Mouse (Mus musculus): ENCODE data around the gene Neurog3.

Gene Neurog3

GRCm38 (mm10) chr10:62132691-62133281, at the start of gene Neurog3:
Gene Neurog3, plus strand, starts transcription at chr10:62133090.
- no peak for DNase-seq

DNA sequence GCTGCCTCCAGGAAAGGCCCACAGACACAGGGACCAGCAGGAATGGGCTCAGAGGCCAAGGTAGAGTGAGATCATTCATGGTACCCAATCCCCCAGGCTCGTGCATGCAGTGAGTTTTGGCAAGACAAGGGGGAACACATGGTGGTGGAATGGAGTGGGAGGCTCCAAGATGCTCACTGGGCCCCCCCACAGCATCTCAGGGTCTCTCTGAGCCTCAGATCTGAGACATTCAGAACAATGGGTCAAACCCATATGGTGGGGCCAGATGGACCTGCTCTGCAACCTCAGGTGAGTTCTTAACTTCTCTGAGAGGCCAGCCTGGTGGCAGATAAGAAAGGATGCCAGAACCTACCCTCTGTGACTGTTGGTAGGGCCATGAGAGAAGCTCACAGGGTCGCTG, 46.8 kb upstream of the Neurog3 start:
- no peak for DNase-seq

- DNase-seq: no peak
Measured at GRCm38 (mm10) chr10:62086826-62087225, 46.1 kb upstream of the Neurog3 start.

- no peak for DNase-seq
Measured at GRCm38 (mm10) chr10:62088411-62088810, 44.5 kb upstream of the Neurog3 start.

DNA sequence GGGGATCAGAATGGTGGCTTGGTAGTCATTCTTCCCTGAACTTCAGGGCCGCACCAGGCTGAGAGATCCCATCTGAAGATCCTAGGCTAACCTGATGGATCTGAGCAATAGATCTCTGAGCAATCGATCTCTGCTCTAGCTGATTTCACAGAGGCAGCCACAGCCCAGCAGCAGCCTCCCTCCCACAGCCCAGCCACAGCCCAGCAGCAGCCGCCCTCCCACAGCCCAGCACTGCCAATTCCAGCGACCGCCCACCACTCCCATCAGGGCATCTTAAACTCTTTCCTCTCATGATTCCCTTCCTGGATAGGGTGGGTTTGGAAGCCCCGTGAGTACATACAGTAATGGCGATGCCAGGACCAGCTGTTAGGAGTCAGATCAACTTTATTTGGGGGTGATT, 43.8 kb upstream of the Neurog3 start:
- DNase-seq: no peak

DNA sequence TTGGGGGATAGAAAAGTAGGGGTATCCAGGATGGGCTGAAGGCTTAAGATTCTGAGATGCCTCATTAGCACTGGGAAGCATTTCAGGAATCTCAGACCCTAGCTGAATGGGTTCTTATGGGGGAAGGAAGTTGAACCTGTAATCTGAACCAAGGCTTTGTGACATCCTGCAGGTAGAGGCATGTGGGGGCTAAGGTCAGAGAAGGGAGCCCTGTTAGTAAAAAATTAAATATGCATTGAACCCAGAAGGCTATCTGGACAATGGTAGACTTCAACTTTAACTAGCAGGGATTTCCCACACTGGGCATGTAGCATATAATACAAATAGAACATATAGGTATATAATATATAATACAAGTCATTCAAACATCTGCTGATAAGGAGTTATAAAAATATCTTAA, 43.4 kb upstream of the Neurog3 start:
- DNase-seq: peak in 1 of 2 experiments; percentile 42

DNA sequence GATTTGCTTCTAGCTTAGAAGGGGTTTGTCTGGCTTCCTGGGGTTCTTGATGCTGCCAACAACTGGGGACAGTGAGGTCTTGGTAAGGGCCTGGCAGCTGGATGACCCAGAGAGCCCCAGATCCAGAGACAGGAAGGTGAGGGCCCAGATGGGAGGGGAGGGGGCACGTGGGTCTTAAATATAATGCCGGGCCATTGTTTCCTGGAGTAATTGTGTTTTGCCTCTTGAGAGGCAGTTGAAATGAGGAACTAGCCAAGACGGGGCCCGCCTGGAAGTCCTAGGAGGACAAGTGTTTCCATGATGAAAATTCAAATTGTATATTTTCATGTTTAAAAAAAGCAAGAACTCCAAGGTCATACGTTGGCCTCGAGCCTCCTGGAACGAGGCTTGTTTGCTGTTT, 39.0 kb upstream of the Neurog3 start:
- DNase-seq: no peak

DNA sequence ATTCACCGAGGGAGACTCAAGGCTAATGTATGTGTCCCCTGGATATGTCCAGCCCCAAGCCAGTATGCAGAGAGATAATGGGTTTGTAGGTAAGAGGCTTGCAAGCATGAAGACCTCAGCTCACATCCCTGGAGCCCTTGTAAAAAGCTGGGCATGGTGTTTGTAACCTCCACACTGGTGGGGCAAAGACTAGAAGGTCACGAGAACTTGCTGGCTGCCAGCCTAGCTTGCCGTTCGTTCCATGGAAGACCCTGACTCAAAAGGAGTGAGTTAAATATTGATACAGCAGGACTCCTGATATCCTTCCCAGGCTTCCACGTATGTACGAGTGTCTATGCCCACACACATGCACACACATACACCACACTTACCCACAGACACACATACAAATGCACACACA, 38.5 kb upstream of the Neurog3 start:
- DNase-seq: peak; percentile 26 to 34

DNA sequence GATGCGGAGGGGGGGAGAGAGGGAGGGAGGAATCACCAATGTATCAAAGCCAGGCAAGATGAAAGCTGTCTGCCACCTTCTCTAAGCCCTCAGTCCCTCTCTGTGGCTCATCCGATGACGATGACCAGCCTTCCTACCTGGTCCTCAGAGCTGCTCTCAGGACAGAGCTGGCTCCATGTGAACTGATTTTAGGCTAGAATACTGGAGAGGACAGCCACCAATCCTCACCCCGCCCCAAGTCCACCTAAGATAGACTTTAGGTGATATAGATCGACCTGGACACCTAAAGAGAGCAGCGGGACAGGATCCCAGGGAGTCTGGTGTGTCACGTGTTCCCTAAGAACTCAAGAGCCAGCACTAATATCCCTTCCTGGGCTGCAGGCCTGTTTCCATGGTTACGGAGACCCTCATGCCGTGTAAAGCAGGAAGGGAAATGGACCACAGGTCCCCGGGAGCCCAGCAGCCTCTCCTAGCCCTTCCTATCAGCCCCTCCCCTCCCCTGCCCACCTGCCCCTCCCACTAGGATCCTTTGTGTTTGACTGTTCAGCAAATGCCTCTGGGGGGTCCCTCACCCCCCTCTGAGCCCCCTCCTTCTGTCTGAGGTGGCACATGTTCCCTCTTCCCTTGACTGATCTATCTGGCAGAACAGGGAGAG, 33.0 kb upstream of the Neurog3 start:
- DNase-seq: no peak

GRCm38 (mm10) chr10:62101504-62102439, 31.1 kb upstream of the Neurog3 start:
- DNase-seq: peak; percentile 41 to 72

DNA sequence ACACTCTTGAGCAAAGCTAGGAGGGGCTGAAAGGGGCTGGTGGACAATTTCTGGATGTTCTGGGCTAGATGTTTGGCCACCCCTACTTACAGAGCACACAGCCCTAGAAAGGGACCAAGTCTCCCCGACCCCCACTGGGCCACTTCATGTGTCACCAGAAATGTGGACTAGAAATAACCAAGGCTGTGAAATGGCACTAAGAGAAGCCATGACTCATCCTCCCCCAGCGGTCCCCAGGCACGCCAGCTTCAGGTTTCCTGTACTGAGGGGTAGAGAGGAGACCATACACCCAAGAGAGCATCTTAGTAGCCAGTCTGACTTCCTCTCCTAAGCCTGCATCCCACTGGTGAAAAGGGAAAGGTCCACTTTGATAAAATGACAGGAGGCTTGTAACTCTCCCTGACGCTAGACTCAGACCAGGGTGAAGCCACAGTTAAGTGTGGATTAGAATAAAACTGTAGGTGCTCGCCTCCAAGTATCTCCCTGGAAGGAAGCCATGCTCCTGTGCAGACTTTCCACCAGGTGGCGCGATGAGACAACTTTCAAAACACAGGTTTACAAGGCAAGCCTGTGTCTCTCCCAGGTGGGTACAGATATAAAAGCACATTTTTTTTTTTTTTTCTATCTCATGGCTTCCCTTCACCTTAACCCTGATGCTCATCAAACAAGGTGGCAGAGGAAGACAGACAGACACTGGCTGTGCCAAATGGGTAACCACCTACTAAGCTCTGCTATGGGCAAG, 27.9 kb upstream of the Neurog3 start:
- peak; percentile 19 to 64 for DNase-seq

GRCm38 (mm10) chr10:62107048-62107447, 25.8 kb upstream of the Neurog3 start:
- no peak for DNase-seq

DNA sequence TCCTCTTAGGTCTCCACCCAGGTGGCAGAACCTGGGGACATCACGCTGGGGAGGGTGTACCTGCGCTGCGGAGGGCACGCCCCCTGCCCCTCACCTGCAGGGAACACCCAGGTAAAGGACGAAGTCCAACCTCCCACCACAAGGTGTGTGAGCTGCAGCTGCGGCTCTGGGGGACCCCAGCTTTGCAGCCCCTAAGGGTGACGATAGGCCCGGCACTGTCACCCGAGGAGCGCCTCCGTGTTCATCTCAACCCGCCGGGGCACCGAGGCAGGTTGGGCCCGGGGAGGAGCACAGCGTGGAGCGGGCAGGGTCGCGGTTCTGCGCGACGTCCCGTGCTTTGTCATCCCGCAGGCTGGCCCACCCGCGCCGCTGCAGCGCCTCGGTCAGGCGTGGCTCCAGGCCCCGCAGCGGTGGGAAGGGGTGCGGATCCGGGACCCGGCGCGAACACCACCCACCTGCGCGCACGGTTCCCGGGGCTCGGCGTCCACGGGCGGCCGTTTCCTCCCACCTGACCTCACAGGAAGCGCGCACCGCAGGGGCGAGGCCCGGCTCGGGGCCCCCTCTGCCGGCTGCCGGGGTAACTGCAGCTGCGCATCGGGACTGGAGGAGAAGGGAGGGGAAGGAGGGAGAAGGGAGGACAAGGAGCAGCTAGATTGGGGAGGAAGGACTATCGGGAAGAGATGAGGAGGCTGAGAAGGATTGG, 22.2 kb upstream of the Neurog3 start:
- DNase-seq: peak; percentile 82 to 84

GRCm38 (mm10) chr10:62111207-62111576, 21.7 kb upstream of the Neurog3 start:
- DNase-seq: no peak

DNA sequence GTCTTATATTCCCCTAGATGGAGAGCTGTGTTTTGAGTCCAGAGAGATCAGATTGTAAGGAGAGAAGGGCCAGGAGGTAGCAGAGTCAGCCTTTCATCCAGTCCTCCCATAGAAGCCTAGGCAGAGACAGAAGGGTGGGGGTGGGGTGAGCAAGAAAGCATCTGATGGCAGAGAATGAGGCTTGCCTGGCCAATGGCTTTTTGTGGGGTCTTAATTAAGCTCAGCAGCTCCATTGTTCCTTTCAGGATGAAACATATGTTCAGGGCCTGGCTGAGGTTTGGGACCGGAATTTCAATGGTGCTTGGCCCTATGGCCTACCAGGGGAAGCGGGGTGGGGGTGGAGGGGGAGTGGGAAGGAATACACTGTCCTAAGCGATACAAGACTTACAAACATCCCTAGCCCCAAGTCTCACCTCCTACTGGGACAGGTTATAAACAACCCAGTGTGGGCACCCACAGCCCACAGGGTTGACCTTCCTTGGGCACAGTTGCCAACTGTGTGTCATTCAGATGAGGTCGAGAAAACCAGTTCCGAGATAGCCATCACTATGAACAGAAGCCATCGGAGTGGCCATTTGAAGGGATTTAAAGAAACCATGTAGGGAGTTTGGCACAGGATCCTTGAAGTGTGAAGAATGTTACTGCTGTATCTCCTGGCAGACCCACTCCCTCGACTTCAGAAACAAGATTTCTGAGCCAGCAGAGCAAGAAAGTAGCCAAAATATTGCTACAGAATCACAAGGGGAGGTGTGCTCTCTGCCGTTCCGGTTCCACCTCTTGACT, 18.8 kb upstream of the Neurog3 start:
- no peak for DNase-seq

DNA sequence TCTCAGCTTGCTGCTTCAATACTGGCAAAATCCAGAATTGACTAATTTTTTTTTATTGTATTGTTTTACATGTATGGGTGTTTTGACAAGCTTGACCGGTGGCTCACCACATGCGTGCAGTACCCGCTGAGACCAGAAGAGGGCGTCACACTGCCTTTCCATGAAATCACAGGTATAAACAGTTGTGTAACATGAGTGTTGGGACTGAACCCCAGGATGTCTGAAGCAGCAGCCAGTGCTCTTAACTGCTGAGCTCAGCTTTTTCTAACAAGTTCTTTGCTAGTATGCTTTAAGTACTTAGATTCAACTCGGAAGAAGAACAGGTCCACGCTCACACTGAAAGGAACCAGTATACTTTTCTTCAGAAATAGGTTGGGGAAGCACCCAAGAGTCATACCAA, 5.8 kb upstream of the Neurog3 start:
- DNase-seq: no peak

DNA sequence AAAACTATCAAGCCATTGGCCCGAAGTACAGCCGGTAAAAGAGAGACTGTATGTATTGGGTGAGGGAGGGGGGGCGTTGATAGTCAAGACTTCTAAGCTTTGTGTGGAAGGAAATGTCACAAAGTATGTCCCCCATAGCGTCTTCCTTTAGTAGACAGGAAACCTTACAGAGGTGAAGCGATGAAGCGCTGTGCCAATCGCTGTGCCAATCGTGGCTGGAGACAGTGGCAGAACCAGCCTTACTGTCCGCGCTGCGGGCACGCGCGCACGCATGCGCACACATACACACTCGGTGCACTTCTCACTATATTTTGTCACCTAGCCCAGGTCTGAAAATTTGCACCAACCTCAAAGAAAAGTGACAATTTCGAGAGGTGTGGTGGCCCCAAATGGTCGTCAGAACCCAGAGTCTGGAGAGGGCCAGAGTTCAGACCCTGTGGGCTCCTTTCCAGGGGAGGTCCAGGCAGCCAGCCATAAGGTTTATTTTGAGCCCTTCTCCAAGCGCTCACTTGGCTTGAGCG, 5.1 kb upstream of the Neurog3 start:
- no peak for DNase-seq

GRCm38 (mm10) chr10:62128316-62128951, 4.5 kb upstream of the Neurog3 start:
- DNase-seq: no peak

DNA sequence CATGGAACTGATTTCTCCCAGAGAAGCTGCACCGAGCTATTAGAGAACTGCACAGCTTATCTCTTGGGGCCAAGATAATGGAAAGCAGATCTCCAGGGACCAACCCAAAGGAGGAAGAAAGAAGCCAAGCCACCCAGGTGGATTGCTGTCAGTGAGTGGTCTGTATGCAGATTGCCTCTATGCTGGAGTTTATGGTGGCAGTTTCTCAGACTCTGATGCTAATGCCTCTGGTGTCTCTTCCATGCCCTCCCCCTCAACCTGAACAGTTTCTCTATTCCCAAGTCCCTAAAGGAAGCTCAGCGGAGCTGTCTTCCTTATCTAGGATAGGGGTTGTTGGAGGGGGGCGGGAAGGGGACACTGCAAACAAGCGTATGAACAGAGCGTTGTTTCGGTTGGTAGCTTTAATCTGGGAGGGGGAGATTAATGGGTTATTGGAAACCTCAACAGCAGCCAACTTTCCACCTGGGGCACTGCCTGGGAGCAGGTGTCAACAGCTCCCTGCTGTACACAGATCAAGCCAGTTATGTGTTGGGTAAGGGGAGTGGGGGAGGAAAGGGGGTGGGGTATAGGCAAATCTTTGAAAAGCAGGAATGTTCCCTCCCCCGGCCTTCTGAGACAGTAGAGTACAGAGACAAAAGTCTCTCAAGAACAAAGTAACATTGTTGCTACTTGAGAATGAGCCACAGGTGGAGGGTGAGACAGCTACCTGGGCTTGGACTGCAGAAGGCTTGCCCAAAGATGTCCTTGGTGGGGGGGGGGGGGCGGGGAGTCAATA, 3.0 kb downstream of the Neurog3 start:
- no peak for DNase-seq

DNA sequence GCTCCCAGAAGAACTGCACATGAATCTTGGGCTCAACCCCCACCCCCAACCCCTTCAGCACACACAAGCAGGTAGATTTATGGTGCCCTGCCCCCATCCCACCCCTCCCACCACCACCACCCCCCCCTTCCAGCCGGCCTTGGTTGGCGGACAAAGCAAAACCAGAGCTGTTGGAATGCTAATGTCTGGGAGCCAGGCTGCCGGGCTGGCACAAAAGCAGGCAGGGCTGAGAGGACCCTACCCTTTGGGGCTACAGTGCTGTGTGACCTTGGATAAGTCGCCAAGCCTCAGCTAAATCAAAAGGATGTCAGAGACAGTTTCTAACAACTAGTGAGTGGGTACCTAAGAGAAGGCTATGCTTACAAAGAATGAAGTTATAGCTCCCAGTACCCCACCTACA, 4.3 kb downstream of the Neurog3 start:
- no peak for DNase-seq

Data from kidney, adult 8-10 months (tissue).